Mouse (Mus musculus) midbrain, embryonic 12.5 days (tissue): ENCODE data around the gene Cfc1. TPM values are rescaled to one million over a fixed set of nuclear protein-coding genes. Genes with fewer than 3 reads are reported as not detected.

Experiments
- ATAC-seq: fragments of 200-750 bp; cut with Nextera tagmentation; 2 replicates; pipeline ENCODE4 v1.8.0; 2017; ENCODE audit warnings: low read depth, moderate TSS enrichment, moderate library complexity; ENCODE audit not compliant: low FRiP score
- H3K27ac ChIP-seq: fragments of 300-500 bp; sonication (generic); replicated peaks from 2 replicates; pipeline ENCODE4 v1.5.1; 2016; ENCODE audit warnings: mild to moderate bottlenecking
- H3K27me3 ChIP-seq: fragments of 300-500 bp; sonication (generic); 2 replicates; pipeline ENCODE4 v1.6.1; 2016; ENCODE audit warnings: mild to moderate bottlenecking
- H3K36me3 ChIP-seq: fragments of 300-500 bp; sonication (generic); 2 replicates; pipeline ENCODE4 v1.6.1; 2016
- H3K4me1 ChIP-seq: fragments of 300-500 bp; sonication (generic); 2 replicates; pipeline ENCODE4 v1.6.1; 2016
- H3K4me2 ChIP-seq: fragments of 300-500 bp; sonication (generic); replicated peaks from 2 replicates; pipeline ENCODE4 v1.6.1; 2016; ENCODE audit warnings: mild to moderate bottlenecking, moderate library complexity
- H3K4me3 ChIP-seq: fragments of 300-500 bp; sonication (generic); 2 replicates; pipeline ENCODE4 v1.5.1; 2016; ENCODE audit warnings: mild to moderate bottlenecking
- H3K9ac ChIP-seq: fragments of 300-500 bp; sonication (generic); replicated peaks from 2 replicates; pipeline ENCODE4 v1.6.1; 2016; ENCODE audit warnings: mild to moderate bottlenecking, moderate library complexity
- H3K9me3 ChIP-seq: fragments of 300-500 bp; sonication (generic); 2 replicates; pipeline ENCODE4 v1.6.1; 2016; ENCODE audit warnings: mild to moderate bottlenecking
- WGBS: fragments of 180-500 bp; shearing (Covaris S2); methylation state at CpG from one replicate; pipeline ENCODE4 v1.1.7; 2016; 5-methylcytosine and 5-hydroxymethylcytosine counted together
- polyA plus RNA-seq: library from polyadenylated mRNA; unstranded; fragments of >200 nt; fragmentation: Nextera tagmentation; extraction: Ambion mirVana; gene quantifications from 2 replicates; pipeline ENCODE4 v1.2.1, GENCODE M21; 2016

Cfc1 gene
- polyA plus RNA-seq, 1 experiment from 2014 or later = not detected

DNA sequence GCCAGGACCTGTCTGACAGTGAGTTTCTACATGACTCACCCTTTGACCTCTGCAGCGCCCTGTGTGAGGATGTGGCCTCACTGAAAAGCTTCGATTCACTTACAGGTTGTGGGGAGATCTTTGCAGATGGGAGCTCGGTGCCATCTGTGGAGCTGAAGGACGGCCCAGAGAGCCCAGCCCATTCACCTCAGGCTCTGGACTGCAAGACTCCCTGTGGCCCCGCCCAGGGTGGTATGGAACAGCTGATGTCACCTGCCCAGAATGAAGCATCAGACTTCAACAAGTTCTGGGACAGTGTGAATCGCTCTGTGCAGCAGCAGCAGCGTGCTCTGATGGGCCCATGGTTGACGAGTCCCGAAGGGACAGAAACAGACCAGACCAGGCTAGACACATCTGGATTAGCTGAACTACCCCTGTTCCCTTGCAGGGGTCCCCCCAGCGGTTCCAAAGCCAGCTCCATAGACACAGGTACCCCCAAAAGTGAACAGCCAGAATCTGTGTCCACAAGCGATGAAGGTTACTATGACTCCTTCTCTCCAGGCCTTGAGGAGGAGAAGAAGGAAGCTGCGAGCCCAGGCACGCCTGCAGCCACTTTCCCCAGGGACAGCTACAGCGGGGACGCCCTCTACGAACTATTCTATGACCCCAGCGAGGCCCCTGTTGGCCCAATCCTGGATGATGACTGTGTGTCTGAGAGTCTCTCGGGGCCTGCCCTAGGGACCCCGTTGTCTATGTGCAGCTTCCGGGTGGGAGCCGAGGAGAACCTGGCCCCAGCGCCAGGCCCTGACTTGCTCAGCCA, 52.0 kb downstream of the Cfc1 start:
- Histone ChIP-seq H3K27me3 (no peaks in the 10 kb centered on the region; the same call in 1 of the 2 replicates), H3K27ac (no peak overlapping the region), H3K9ac (no peak overlapping the region), H3K36me3 (peaks cover 24% of the 10 kb centered on the region), H3K4me2 (no peak overlapping the region), H3K4me3 (no peak overlapping the region), H3K4me1 (no peaks in the 10 kb centered on the region), H3K9me3 (no peaks in the 10 kb centered on the region)
- ATAC-seq = no peak
- 84% methylated on average over 22 of the region's 22 CpGs for WGBS

Other genes with a start within 250 kb of the Cfc1 start
- 70.4 and 73.6 TPM in 2 replicates for gene Ccdc115, start 96.0 kb upstream of the Cfc1 start, polyA plus RNA-seq
- gene Imp4, start 95.8 kb upstream of the Cfc1 start, polyA plus RNA-seq = 81.3 and 83.5 TPM in 2 replicates
- 6.8 and 6.9 TPM in 2 replicates for gene Ptpn18, start 75.9 kb upstream of the Cfc1 start, polyA plus RNA-seq
- gene Prss39, start 37.2 kb upstream of the Cfc1 start, polyA plus RNA-seq = not detected in 2 replicates
- not detected in 2 replicates for gene Prss40, start 25.3 kb downstream of the Cfc1 start, polyA plus RNA-seq
- 11.0 and 11.4 TPM in 2 replicates for gene Amer3, start 44.0 kb downstream of the Cfc1 start, polyA plus RNA-seq